Mouse (Mus musculus) liver, postnatal 0 days (tissue): ENCODE data around the gene Galnt18.

Experiments
- CTCF ChIP-seq: sonication (generic); IDR thresholded peaks from 2 replicates; pipeline ENCODE4 v1.5.1; 2016; ENCODE audit warnings: antibody characterized with exemption, low read depth
- EP300 ChIP-seq: IDR thresholded peaks from 2 replicates; pipeline ENCODE4 v1.6.1; 2016; ENCODE audit warnings: antibody characterized with exemption, low read depth, mild to moderate bottlenecking

GRCm38 (mm10) chr7:111452000-111452399, 327.8 kb downstream of the Galnt18 start:
- TF ChIP-seq CTCF, result no peak
- TF ChIP-seq EP300, result no peak
